Mouse (Mus musculus) intestine, embryonic 16.5 days (tissue): Measurements from ENCODE around the gene Fam196b. TPM values are rescaled to one million over a fixed set of nuclear protein-coding genes. Genes with fewer than 3 reads are reported as not detected.

Experiments used
- ATAC-seq: fragments of 200-750 bp; cut with Nextera tagmentation; 2 replicates; pipeline ENCODE4 v1.8.0; 2017; ENCODE audit warnings: moderate TSS enrichment, moderate library complexity
- H3K27ac ChIP-seq: fragments of 300-500 bp; sonication (generic); 2 replicates; pipeline ENCODE4 v1.5.1; 2014; ENCODE audit warnings: mild to moderate bottlenecking, low read length
- H3K27me3 ChIP-seq: fragments of 300-500 bp; sonication (generic); replicated peaks from 2 replicates; pipeline ENCODE4 v1.6.1; 2014; ENCODE audit warnings: low read length, control low read depth, mixed read lengths; ENCODE audit not compliant: control insufficient read depth, insufficient read depth
- H3K36me3 ChIP-seq: fragments of 300-500 bp; sonication (generic); 2 replicates; pipeline ENCODE4 v1.6.1; 2014; ENCODE audit warnings: low read length, control low read depth; ENCODE audit not compliant: control insufficient read depth, insufficient read depth
- H3K4me1 ChIP-seq: fragments of 300-500 bp; sonication (generic); 2 replicates; pipeline ENCODE4 v1.6.1; 2014; ENCODE audit warnings: low read length, control low read depth, mixed read lengths; ENCODE audit not compliant: control insufficient read depth, insufficient read depth
- H3K4me2 ChIP-seq: fragments of 300-500 bp; sonication (generic); 2 replicates; pipeline ENCODE4 v1.6.1; 2014; ENCODE audit warnings: low read depth, low read length, control low read depth
- H3K4me3 ChIP-seq: fragments of 300-500 bp; sonication (generic); 2 replicates; pipeline ENCODE4 v1.5.1; 2014; ENCODE audit warnings: mild to moderate bottlenecking, low read length
- H3K9ac ChIP-seq: fragments of 300-500 bp; sonication (generic); 2 replicates; pipeline ENCODE4 v1.6.1; 2014; ENCODE audit warnings: low read depth, low read length
- H3K9me3 ChIP-seq: fragments of 300-500 bp; sonication (generic); 2 replicates; pipeline ENCODE4 v1.6.1; 2016; ENCODE audit warnings: low read length, control low read depth; ENCODE audit not compliant: control insufficient read depth
- WGBS: fragments of 180-500 bp; shearing (Covaris S2); extraction: QIAGEN DNeasy Blood & Tissue Kit; methylation state at CpG from one replicate; pipeline ENCODE4 v1.1.7; 2014; 5-methylcytosine and 5-hydroxymethylcytosine counted together
- polyA plus RNA-seq: library from polyadenylated mRNA; unstranded; fragments of >200 nt; fragmentation: Nextera tagmentation; extraction: Ambion mirVana; gene quantifications from 2 replicates; pipeline ENCODE4 v1.2.1, GENCODE M21; 2015

Fam196b gene
- polyA plus RNA-seq, 1 experiment from 2014 or later: 0.15 TPM

DNA sequence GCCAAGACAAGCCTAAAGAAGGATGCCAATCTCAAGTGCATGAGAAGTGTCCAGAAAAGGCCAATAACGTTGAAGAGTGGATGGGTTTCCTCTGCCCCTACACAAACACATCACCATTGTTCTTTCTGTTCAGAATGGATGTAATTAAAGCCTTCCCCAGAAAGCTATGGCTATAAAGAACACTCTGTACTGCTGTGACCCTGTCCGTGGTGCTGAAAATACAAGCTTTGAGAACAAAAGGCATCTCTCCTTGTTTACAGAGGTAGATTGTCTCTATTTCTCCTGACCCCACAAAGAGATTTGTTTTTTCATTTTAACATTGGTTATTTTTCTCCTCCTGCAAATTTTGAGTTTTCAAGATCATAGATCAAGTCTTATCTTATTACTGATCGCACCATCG, 133.3 kb downstream of the Fam196b start:
- Histone ChIP-seq H3K9ac (no peak overlapping the region), H3K36me3 (no peaks in the 10 kb centered on the region), H3K27me3 (no peaks in the 10 kb centered on the region), H3K4me1 (no peaks in the 10 kb centered on the region), H3K9me3 (no peaks in the 10 kb centered on the region), H3K4me3 (no peak overlapping the region), H3K27ac (no peak overlapping the region), H3K4me2 (no peak overlapping the region)
- 45% methylated on average over 4 of the region's 4 CpGs for WGBS
- ATAC-seq: no peak

DNA sequence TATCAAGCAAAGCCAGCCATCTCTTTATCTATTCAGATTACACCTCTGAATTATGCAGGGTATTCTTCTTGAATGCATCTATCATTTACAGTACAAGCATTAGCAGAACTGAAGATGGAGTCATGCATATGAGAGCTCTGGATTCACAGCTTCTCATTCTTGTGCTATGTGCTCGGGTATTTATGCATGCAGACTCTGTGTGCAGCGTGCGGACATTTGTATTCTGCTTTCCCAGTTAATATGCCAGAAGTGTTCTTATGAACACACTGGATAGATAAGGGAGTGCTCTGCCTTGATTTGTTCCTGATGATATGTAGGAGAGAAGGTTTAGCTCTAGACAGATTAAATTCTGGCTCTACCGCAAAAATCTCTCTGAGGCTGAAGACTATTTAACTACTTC, 135.3 kb downstream of the Fam196b start:
- Histone ChIP-seq H3K27ac (no peak overlapping the region), H3K27me3 (no peaks in the 10 kb centered on the region), H3K9ac (no peak overlapping the region), H3K4me3 (no peak overlapping the region), H3K36me3 (no peaks in the 10 kb centered on the region), H3K4me1 (no peaks in the 10 kb centered on the region), H3K9me3 (no peaks in the 10 kb centered on the region), H3K4me2 (no peak overlapping the region)
- WGBS: 88% methylated on average over 4 of the region's 4 CpGs
- ATAC-seq: no peak

DNA sequence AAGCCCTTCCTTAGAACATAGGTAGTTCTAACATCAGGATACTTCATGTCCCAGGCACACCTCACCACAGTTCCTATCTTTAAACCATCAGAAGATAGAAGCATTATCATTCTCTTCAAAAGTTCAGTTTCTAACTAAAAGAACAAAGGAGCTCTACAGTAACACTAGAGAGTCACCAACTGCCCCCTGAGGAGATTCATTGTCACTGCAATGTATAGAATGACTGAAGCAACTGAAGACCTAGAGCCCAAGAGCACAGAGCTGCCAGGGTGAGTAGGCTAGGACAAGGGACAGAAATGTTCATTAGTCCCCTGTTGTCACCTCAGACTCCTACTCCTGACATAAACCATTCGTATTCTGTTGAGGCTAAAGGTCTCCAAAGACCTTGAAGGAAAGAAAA, 152.4 kb downstream of the Fam196b start:
- no peaks in the 10 kb centered on the region for H3K27me3 ChIP-seq
- WGBS: 63% methylated on average over 1 of the region's 1 CpGs
- no peak overlapping the region for H3K27ac ChIP-seq
- no peak overlapping the region for H3K9ac ChIP-seq
- H3K4me2 ChIP-seq: no peak overlapping the region
- no peaks in the 10 kb centered on the region for H3K36me3 ChIP-seq
- H3K9me3 ChIP-seq: no peaks in the 10 kb centered on the region
- no peaks in the 10 kb centered on the region for H3K4me1 ChIP-seq
- ATAC-seq: no peak
- H3K4me3 ChIP-seq: no peak overlapping the region

DNA sequence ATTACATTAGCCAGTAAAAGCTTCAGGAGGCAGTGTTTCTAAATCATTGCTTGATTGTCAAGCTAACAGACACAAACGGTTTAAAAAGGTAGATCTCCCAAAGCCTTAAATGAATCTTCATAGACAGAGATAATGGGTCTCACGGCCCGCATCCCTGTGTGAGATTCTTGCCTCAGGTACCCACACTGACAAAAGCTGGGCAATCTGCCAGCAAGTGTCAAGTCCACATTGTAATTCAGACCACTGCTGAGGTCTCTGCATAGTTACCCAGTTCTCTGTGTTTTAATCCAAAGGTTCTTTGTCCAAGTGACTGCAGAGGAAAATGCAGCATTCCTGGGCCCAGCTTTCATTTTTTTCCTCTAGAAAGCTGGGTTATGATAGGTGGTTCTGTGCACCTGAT, 153.9 kb downstream of the Fam196b start:
- H3K9me3 ChIP-seq: no peaks in the 10 kb centered on the region
- ATAC-seq: no peak
- no peaks in the 10 kb centered on the region for H3K27me3 ChIP-seq
- WGBS: 64% methylated on average over 3 of the region's 3 CpGs
- H3K4me1 ChIP-seq: no peaks in the 10 kb centered on the region
- no peak overlapping the region for H3K9ac ChIP-seq
- no peaks in the 10 kb centered on the region for H3K36me3 ChIP-seq
- no peak overlapping the region for H3K4me2 ChIP-seq
- no peak overlapping the region for H3K4me3 ChIP-seq
- H3K27ac ChIP-seq: no peak overlapping the region

DNA sequence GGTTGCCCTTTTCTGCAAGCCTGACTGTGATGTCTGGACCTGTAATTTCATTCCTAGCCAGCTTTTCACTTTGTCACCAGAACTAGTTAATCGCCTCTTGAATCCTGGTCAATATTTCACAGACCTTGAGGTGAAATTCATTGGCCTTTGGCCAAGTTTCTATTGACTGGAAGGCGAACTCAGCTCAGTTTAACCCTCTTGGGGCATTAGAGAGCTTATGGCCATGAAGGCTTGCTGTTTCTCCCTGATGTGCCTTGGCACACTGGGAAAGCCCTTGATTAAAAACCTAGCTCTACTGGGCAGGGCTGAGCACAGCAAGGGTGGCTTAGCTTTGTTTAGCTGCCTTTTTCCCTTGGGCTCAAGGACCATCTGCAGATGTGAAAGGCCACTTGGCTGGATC, 155.2 kb downstream of the Fam196b start:
- ATAC-seq: peak; percentile 50; the same call in 1 of the 2 replicates
- no peaks in the 10 kb centered on the region for H3K36me3 ChIP-seq
- no peak overlapping the region for H3K4me3 ChIP-seq
- no peak overlapping the region for H3K9ac ChIP-seq
- WGBS: 62% methylated on average over 2 of the region's 2 CpGs
- no peaks in the 10 kb centered on the region for H3K9me3 ChIP-seq
- no peak overlapping the region for H3K4me2 ChIP-seq
- H3K4me1 ChIP-seq: no peaks in the 10 kb centered on the region
- no peaks in the 10 kb centered on the region for H3K27me3 ChIP-seq
- H3K27ac ChIP-seq: no peak overlapping the region

Other genes with a start within 250 kb of the Fam196b start
- gene 4930469K13Rik, start 216.3 kb upstream of the Fam196b start, polyA plus RNA-seq: 0.68 TPM in 1 of 2 replicates, not detected in the other
- gene Foxi1, start 106.7 kb upstream of the Fam196b start, polyA plus RNA-seq: not detected in 2 replicates